Mouse (Mus musculus) megakaryocyte, embryonic 14.5 days (primary cell): ENCODE results near the gene Tas1r1.

Experiments
- FLI1 ChIP-seq: IDR thresholded peaks from 2 replicates; pipeline ENCODE4 v1.6.1; 2012; ENCODE audit warnings: low read length, inconsistent platforms, mixed read lengths
- GATA1 ChIP-seq: IDR thresholded peaks from 3 replicates; pipeline ENCODE4 v1.6.1; 2012; ENCODE audit warnings: mixed read lengths, low read length, inconsistent platforms, borderline replicate concordance

GRCm38 (mm10) chr4:152032922-152033321 is 5.4 kb downstream of the Tas1r1 start:
- TF ChIP-seq FLI1: no peak
- no peak for TF ChIP-seq GATA1
